Mouse (Mus musculus): ENCODE results near the gene Tep1. TPM values are rescaled to one million over a fixed set of nuclear protein-coding genes. Genes with fewer than 3 reads are reported as not detected.
A peak's percentile ranks its signal among the peaks of the same experiment; 100 is the strongest.

Tep1 gene
- polyA plus RNA-seq, 1 experiment from 2014 or later, result 6.1 TPM

DNA sequence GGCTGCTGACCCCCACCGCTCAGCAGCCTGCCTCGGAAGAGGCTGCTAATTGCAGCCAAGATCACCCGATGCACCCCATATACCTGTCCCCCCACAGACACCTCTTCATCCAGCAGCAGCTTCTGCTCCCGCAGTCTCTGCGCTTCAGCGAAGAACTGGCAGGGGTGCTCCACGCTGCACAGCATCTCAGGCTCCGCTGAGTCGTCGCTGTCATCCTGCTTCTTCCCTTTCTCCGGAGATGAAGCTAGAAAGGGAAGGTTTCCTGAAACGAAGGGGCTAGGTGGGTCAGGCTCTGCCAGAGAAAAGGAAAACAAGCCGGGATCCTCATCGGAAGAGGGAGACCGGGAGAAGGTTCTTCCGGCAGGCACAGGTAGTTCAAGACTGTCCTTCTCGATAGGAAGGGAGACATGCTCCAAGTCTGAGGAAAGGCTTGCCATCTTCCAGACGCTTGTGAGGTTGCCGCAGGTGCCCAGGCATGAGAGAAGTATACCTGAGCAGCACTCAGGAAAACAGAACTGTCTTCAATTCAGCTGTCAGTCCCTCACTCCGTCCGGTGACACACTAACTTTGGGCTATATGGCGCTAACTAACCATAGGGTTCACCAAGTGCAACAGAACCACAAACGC, 26.5 kb upstream of the Tep1 start:
- DNase-seq (ENCODE audit: low spot score), result peak; percentile 34
- Histone ChIP-seq H3K27ac (ENCODE audit: low read depth, low read length) (no peak overlapping the region), H3K4me1 (replicated peaks; ENCODE audit: control insufficient read depth, insufficient read depth, low read length) (no peaks in the 10 kb centered on the region), H3K27me3 (ENCODE audit: control insufficient read depth, insufficient read depth, low read length) (no peaks in the 10 kb centered on the region; the same call in 1 of the 2 replicates), H3K4me3 (ENCODE audit: low read depth, low read length) (peak overlapping the region; percentile 34), H3K36me3 (ENCODE audit: control insufficient read depth, insufficient read depth, low read length) (no peaks in the 10 kb centered on the region), H3K9ac (ENCODE audit: low read depth, low read length) (peak overlapping the region; percentile 52; the same call in 1 of the 2 replicates), H3K4me2 (replicated peaks; ENCODE audit: low read depth, low read length) (peak overlapping the region; percentile 65), H3K9me3 (ENCODE audit: control insufficient read depth, low read length) (no peaks in the 10 kb centered on the region)
- 0 out of 2 replicates have a peak, but pooled peaks have one; percentile 39 for ATAC-seq (ENCODE audit: low FRiP score)
- 21% methylated on average over 23 of the region's 23 CpGs for WGBS

- peak; percentile 53; the same call in 1 of the 2 replicates for ATAC-seq (ENCODE audit: low FRiP score)
- Histone ChIP-seq H3K36me3 (ENCODE audit: control insufficient read depth, insufficient read depth, low read length) (no peaks in the 10 kb centered on the region), H3K4me3 (ENCODE audit: low read depth, low read length) (peak overlapping the region; percentile 34), H3K4me2 (replicated peaks; ENCODE audit: low read depth, low read length) (peak overlapping the region; percentile 65), H3K9me3 (ENCODE audit: control insufficient read depth, low read length) (no peaks in the 10 kb centered on the region), H3K27ac (ENCODE audit: low read depth, low read length) (no peak overlapping the region), H3K9ac (ENCODE audit: low read depth, low read length) (peak overlapping the region; percentile 52; the same call in 1 of the 2 replicates), H3K4me1 (replicated peaks; ENCODE audit: control insufficient read depth, insufficient read depth, low read length) (no peaks in the 10 kb centered on the region), H3K27me3 (ENCODE audit: control insufficient read depth, insufficient read depth, low read length) (no peaks in the 10 kb centered on the region; the same call in 1 of the 2 replicates)
- WGBS, result 18% methylated on average over 19 of the region's 19 CpGs
- peak; percentile 37 for DNase-seq (ENCODE audit: low spot score)
Observed at GRCm38 (mm10) chr14:50895985-50896746, 25.8 kb upstream of the Tep1 start.

- DNase-seq (ENCODE audit: low spot score) (no peak), ATAC-seq (ENCODE audit: low FRiP score) (no peak)
- no peak overlapping the region for H3K4me2 ChIP-seq (replicated peaks; ENCODE audit: low read depth, low read length)
- H3K27me3 ChIP-seq (ENCODE audit: control insufficient read depth, insufficient read depth, low read length), result no peaks in the 10 kb centered on the region; the same call in 1 of the 2 replicates
- H3K4me1 ChIP-seq (replicated peaks; ENCODE audit: control insufficient read depth, insufficient read depth, low read length), result no peaks in the 10 kb centered on the region
- H3K27ac ChIP-seq (ENCODE audit: low read depth, low read length), result no peak overlapping the region
- H3K9me3 ChIP-seq (ENCODE audit: control insufficient read depth, low read length), result no peaks in the 10 kb centered on the region
- no peak overlapping the region for H3K4me3 ChIP-seq (ENCODE audit: low read depth, low read length)
- no peak overlapping the region for H3K9ac ChIP-seq (ENCODE audit: low read depth, low read length)
- H3K36me3 ChIP-seq (ENCODE audit: control insufficient read depth, insufficient read depth, low read length), result no peaks in the 10 kb centered on the region
Observed at GRCm38 (mm10) chr14:50895407-50895806, 25.0 kb upstream of the Tep1 start.

DNA sequence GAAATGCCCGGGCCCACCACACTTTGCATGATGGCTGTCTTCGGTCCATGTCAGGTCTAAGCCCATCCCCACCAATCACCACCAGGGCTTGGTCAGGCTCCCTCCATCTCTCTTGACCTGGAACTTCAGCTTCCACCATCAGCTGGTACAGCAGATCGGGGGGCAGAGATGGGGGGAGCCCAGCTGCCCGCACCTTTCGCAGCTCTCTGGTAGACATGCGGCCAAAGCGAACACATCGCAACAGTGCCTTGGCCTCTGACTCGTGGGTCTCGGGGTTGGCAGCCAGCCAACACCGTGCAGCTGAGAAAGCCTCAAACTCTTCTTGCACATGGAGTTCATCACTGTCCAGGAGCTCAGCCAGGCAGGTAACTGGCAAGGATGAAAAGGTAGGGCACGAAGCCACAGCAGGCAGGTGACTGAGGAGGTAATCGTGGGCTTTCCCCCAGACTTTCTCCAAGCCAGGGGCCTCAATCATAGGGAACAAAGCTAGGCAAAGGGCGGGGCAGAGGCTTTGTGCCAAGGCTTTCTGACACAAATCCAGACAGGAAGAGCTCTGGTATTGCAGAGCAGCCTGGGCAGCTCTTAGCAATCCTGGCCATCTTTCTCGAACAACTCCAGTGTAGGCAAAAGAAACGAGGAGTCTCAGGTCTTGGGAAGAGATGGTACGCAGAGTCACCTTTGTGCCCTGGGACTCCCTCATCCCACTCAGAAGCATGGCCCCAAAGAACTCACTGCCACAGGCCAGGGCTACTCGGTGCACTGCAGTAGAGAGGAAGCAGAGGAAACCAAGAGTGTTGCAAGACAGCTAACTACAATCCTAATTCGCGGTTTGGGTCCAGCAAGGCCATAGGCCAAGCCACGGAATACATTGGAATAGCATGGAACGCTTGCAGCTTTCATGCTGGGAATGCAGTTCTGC, 22.4 kb upstream of the Tep1 start:
- Histone ChIP-seq H3K4me2 (replicated peaks; ENCODE audit: low read depth, low read length) (no peak overlapping the region), H3K9me3 (ENCODE audit: control insufficient read depth, low read length) (no peaks in the 10 kb centered on the region), H3K4me1 (replicated peaks; ENCODE audit: control insufficient read depth, insufficient read depth, low read length) (no peaks in the 10 kb centered on the region), H3K27me3 (ENCODE audit: control insufficient read depth, insufficient read depth, low read length) (no peaks in the 10 kb centered on the region; the same call in 1 of the 2 replicates), H3K9ac (ENCODE audit: low read depth, low read length) (no peak overlapping the region), H3K36me3 (ENCODE audit: control insufficient read depth, insufficient read depth, low read length) (no peaks in the 10 kb centered on the region), H3K4me3 (ENCODE audit: low read depth, low read length) (no peak overlapping the region), H3K27ac (ENCODE audit: low read depth, low read length) (no peak overlapping the region)
- ATAC-seq (ENCODE audit: low FRiP score), result no peak
- WGBS, result 91% methylated on average over 22 of the region's 22 CpGs
- no peak for DNase-seq (ENCODE audit: low spot score)

GRCm38 (mm10) chr14:50892091-50892490, 21.7 kb upstream of the Tep1 start:
- Histone ChIP-seq H3K9ac (ENCODE audit: low read depth, low read length) (no peak overlapping the region), H3K36me3 (ENCODE audit: control insufficient read depth, insufficient read depth, low read length) (no peaks in the 10 kb centered on the region), H3K27me3 (ENCODE audit: control insufficient read depth, insufficient read depth, low read length) (no peaks in the 10 kb centered on the region; the same call in 1 of the 2 replicates), H3K4me3 (ENCODE audit: low read depth, low read length) (no peak overlapping the region), H3K27ac (ENCODE audit: low read depth, low read length) (no peak overlapping the region), H3K4me1 (replicated peaks; ENCODE audit: control insufficient read depth, insufficient read depth, low read length) (no peaks in the 10 kb centered on the region), H3K9me3 (ENCODE audit: control insufficient read depth, low read length) (no peaks in the 10 kb centered on the region), H3K4me2 (replicated peaks; ENCODE audit: low read depth, low read length) (no peak overlapping the region)
- DNase-seq (ENCODE audit: low spot score) (no peak), ATAC-seq (ENCODE audit: low FRiP score) (no peak)
- WGBS, result 89% methylated on average over 7 of the region's 7 CpGs

DNA sequence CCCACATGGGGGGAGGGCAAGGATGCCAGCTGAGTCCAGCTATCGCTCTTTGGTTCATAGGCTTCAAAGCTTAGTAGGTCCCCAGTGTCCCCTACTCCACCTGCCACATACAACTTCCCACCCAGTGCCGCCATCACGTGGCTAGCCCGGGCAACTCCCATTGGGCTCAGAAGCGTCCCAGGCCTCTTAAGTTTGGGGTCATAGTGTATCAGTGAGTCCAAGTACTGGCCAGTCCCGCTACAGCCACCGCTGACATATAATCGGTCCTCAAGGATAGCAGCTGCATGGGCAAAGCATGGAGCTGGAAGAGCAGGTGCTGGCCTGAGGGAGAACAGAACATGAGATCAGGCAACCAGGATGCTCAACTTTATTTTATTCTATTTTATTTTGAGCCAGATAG, 21.3 kb upstream of the Tep1 start:
- 95% methylated on average over 8 of the region's 8 CpGs for WGBS
- Histone ChIP-seq H3K27me3 (ENCODE audit: control insufficient read depth, insufficient read depth, low read length) (no peaks in the 10 kb centered on the region; the same call in 1 of the 2 replicates), H3K36me3 (ENCODE audit: control insufficient read depth, insufficient read depth, low read length) (no peaks in the 10 kb centered on the region), H3K4me2 (replicated peaks; ENCODE audit: low read depth, low read length) (no peak overlapping the region), H3K9ac (ENCODE audit: low read depth, low read length) (no peak overlapping the region), H3K27ac (ENCODE audit: low read depth, low read length) (no peak overlapping the region), H3K4me3 (ENCODE audit: low read depth, low read length) (no peak overlapping the region), H3K4me1 (replicated peaks; ENCODE audit: control insufficient read depth, insufficient read depth, low read length) (no peaks in the 10 kb centered on the region), H3K9me3 (ENCODE audit: control insufficient read depth, low read length) (no peaks in the 10 kb centered on the region)
- ATAC-seq (ENCODE audit: low FRiP score), result no peak
- DNase-seq (ENCODE audit: low spot score), result no peak

- Histone ChIP-seq H3K36me3 (ENCODE audit: control insufficient read depth, insufficient read depth, low read length) (no peaks in the 10 kb centered on the region), H3K4me2 (replicated peaks; ENCODE audit: low read depth, low read length) (no peak overlapping the region), H3K4me3 (ENCODE audit: low read depth, low read length) (no peak overlapping the region), H3K4me1 (replicated peaks; ENCODE audit: control insufficient read depth, insufficient read depth, low read length) (no peaks in the 10 kb centered on the region), H3K9ac (ENCODE audit: low read depth, low read length) (no peak overlapping the region), H3K27ac (ENCODE audit: low read depth, low read length) (no peak overlapping the region), H3K27me3 (ENCODE audit: control insufficient read depth, insufficient read depth, low read length) (no peaks in the 10 kb centered on the region), H3K9me3 (ENCODE audit: control insufficient read depth, low read length) (no peaks in the 10 kb centered on the region)
- 92% methylated on average over 6 of the region's 6 CpGs for WGBS
- no peak for DNase-seq (ENCODE audit: low spot score)
- no peak for ATAC-seq (ENCODE audit: low FRiP score)
Observed at GRCm38 (mm10) chr14:50876236-50876950, 6.0 kb upstream of the Tep1 start.

DNA sequence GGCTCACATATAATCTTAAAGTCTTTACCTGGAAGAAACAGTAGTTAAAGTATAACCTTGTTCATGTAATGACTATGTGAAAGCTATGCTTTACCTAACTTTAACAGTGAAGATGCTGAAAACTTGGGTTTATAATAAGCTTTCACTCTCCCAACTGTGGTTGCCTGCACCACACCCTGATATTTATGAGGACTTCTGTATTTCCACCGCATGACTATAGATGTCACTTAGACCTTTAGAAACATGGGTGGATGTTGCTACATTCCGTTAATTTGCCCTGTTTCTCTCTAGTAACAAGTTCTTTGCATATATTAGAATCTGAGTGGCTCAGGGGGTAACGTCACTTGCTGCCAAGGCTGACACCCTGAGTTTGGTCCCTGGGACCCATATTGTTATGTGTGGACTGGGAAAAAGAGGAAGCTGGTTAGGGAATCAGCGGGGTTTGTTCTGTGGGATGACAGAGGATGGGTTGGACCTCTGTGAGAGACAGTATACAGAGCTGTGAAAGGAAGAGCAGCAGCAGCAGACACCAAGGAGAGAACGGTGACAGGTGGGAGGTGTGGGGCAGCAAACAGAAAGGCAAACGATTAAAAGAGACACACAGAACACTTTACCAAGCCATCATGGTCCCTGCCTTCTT, 5.4 kb upstream of the Tep1 start:
- H3K9me3 ChIP-seq (ENCODE audit: control insufficient read depth, low read length), result no peaks in the 10 kb centered on the region
- no peak overlapping the region for H3K9ac ChIP-seq (ENCODE audit: low read depth, low read length)
- 82% methylated on average over 6 of the region's 6 CpGs for WGBS
- H3K27ac ChIP-seq (ENCODE audit: low read depth, low read length), result no peak overlapping the region
- no peaks in the 10 kb centered on the region for H3K36me3 ChIP-seq (ENCODE audit: control insufficient read depth, insufficient read depth, low read length)
- ATAC-seq (ENCODE audit: low FRiP score), result no peak
- no peak overlapping the region for H3K4me3 ChIP-seq (ENCODE audit: low read depth, low read length)
- DNase-seq (ENCODE audit: low spot score), result no peak
- no peaks in the 10 kb centered on the region for H3K4me1 ChIP-seq (replicated peaks; ENCODE audit: control insufficient read depth, insufficient read depth, low read length)
- no peak overlapping the region for H3K4me2 ChIP-seq (replicated peaks; ENCODE audit: low read depth, low read length)
- H3K27me3 ChIP-seq (ENCODE audit: control insufficient read depth, insufficient read depth, low read length), result no peaks in the 10 kb centered on the region
